Mouse (Mus musculus) midbrain, embryonic 12.5 days (tissue): ENCODE results near the gene Ifi206. TPM values are rescaled to one million over a fixed set of nuclear protein-coding genes. Genes with fewer than 3 reads are reported as not detected.

ENCODE experiments used
- ATAC-seq: fragments of 200-750 bp; cut with Nextera tagmentation; 2 replicates; pipeline ENCODE4 v1.8.0; 2017; ENCODE audit warnings: low read depth, moderate TSS enrichment, moderate library complexity; ENCODE audit not compliant: low FRiP score
- H3K27ac ChIP-seq: fragments of 300-500 bp; sonication (generic); replicated peaks from 2 replicates; pipeline ENCODE4 v1.5.1; 2016; ENCODE audit warnings: mild to moderate bottlenecking
- H3K27me3 ChIP-seq: fragments of 300-500 bp; sonication (generic); 2 replicates; pipeline ENCODE4 v1.6.1; 2016; ENCODE audit warnings: mild to moderate bottlenecking
- H3K36me3 ChIP-seq: fragments of 300-500 bp; sonication (generic); 2 replicates; pipeline ENCODE4 v1.6.1; 2016
- H3K4me1 ChIP-seq: fragments of 300-500 bp; sonication (generic); 2 replicates; pipeline ENCODE4 v1.6.1; 2016
- H3K4me2 ChIP-seq: fragments of 300-500 bp; sonication (generic); replicated peaks from 2 replicates; pipeline ENCODE4 v1.6.1; 2016; ENCODE audit warnings: mild to moderate bottlenecking, moderate library complexity
- H3K4me3 ChIP-seq: fragments of 300-500 bp; sonication (generic); 2 replicates; pipeline ENCODE4 v1.5.1; 2016; ENCODE audit warnings: mild to moderate bottlenecking
- H3K9ac ChIP-seq: fragments of 300-500 bp; sonication (generic); replicated peaks from 2 replicates; pipeline ENCODE4 v1.6.1; 2016; ENCODE audit warnings: mild to moderate bottlenecking, moderate library complexity
- H3K9me3 ChIP-seq: fragments of 300-500 bp; sonication (generic); 2 replicates; pipeline ENCODE4 v1.6.1; 2016; ENCODE audit warnings: mild to moderate bottlenecking
- WGBS: fragments of 180-500 bp; shearing (Covaris S2); methylation state at CpG from one replicate; pipeline ENCODE4 v1.1.7; 2016; 5-methylcytosine and 5-hydroxymethylcytosine counted together
- polyA plus RNA-seq: library from polyadenylated mRNA; unstranded; fragments of >200 nt; fragmentation: Nextera tagmentation; extraction: Ambion mirVana; gene quantifications from 2 replicates; pipeline ENCODE4 v1.2.1, GENCODE M21; 2016

Gene Ifi206
- polyA plus RNA-seq, 1 experiment from 2014 or later: not detected

GRCm38 (mm10) chr1:173443061-173443460 is 47.8 kb downstream of the Ifi206 start:
- Histone ChIP-seq H3K36me3 (no peaks in the 10 kb centered on the region), H3K4me2 (no peak overlapping the region), H3K27me3 (no peaks in the 10 kb centered on the region), H3K9me3 (no peaks in the 10 kb centered on the region), H3K9ac (no peak overlapping the region), H3K4me3 (no peak overlapping the region), H3K4me1 (no peaks in the 10 kb centered on the region), H3K27ac (no peak overlapping the region)
- 81% methylated on average over 1 of the region's 1 CpGs for WGBS
- no peak for ATAC-seq

GRCm38 (mm10) chr1:173441210-173441609 is 49.6 kb downstream of the Ifi206 start:
- no peak overlapping the region for H3K9ac ChIP-seq
- no peaks in the 10 kb centered on the region for H3K27me3 ChIP-seq
- ATAC-seq: no peak
- no peak overlapping the region for H3K4me2 ChIP-seq
- no peak overlapping the region for H3K27ac ChIP-seq
- H3K36me3 ChIP-seq: no peaks in the 10 kb centered on the region
- H3K9me3 ChIP-seq: no peaks in the 10 kb centered on the region
- H3K4me1 ChIP-seq: no peaks in the 10 kb centered on the region
- 79% methylated on average over 4 of the region's 4 CpGs for WGBS
- H3K4me3 ChIP-seq: no peak overlapping the region

GRCm38 (mm10) chr1:173440681-173441080 is 50.2 kb downstream of the Ifi206 start:
- Histone ChIP-seq H3K4me3 (no peak overlapping the region), H3K4me2 (no peak overlapping the region)

GRCm38 (mm10) chr1:173437161-173437953 is 53.5 kb downstream of the Ifi206 start:
- H3K9ac ChIP-seq: no peak overlapping the region
- no peak overlapping the region for H3K27ac ChIP-seq
- 83% methylated on average over 6 of the region's 6 CpGs for WGBS
- ATAC-seq: no peak
- H3K4me1 ChIP-seq: no peaks in the 10 kb centered on the region
- no peak overlapping the region for H3K4me3 ChIP-seq
- H3K36me3 ChIP-seq: no peaks in the 10 kb centered on the region
- no peaks in the 10 kb centered on the region for H3K9me3 ChIP-seq
- no peaks in the 10 kb centered on the region for H3K27me3 ChIP-seq
- H3K4me2 ChIP-seq: no peak overlapping the region

More at GRCm38 (mm10) chr1:173440681-173441080, 50.2 kb downstream of the Ifi206 start:
- Histone ChIP-seq H3K9me3 (no peaks in the 10 kb centered on the region), H3K27me3 (no peaks in the 10 kb centered on the region), H3K27ac (no peak overlapping the region), H3K9ac (no peak overlapping the region), H3K4me1 (no peaks in the 10 kb centered on the region), H3K36me3 (no peaks in the 10 kb centered on the region)
- no peak for ATAC-seq
- WGBS: 77% methylated on average over 1 of the region's 1 CpGs

- WGBS: 90% methylated on average over 2 of the region's 2 CpGs
- no peak for ATAC-seq
Measured at GRCm38 (mm10) chr1:173432411-173432810, 58.4 kb downstream of the Ifi206 start.

GRCm38 (mm10) chr1:173429995-173430699 is 60.7 kb downstream of the Ifi206 start:
- no peak overlapping the region for H3K4me3 ChIP-seq
- H3K4me2 ChIP-seq: no peak overlapping the region
- H3K9ac ChIP-seq: no peak overlapping the region
- H3K27ac ChIP-seq: no peak overlapping the region
- H3K9me3 ChIP-seq: no peaks in the 10 kb centered on the region
- no peaks in the 10 kb centered on the region for H3K27me3 ChIP-seq
- 0 out of 2 replicates have a peak, but pooled peaks cover 4% of the 10 kb centered on the region for H3K36me3 ChIP-seq
- no peak for ATAC-seq
- no peaks in the 10 kb centered on the region for H3K4me1 ChIP-seq
- WGBS: 91% methylated on average over 5 of the region's 5 CpGs

More at GRCm38 (mm10) chr1:173432411-173432810, 58.4 kb downstream of the Ifi206 start:
- H3K27ac ChIP-seq: no peak overlapping the region
- H3K9me3 ChIP-seq: no peaks in the 10 kb centered on the region
- H3K4me1 ChIP-seq: no peaks in the 10 kb centered on the region
- no peak overlapping the region for H3K4me3 ChIP-seq
- no peak overlapping the region for H3K4me2 ChIP-seq
- no peaks in the 10 kb centered on the region for H3K27me3 ChIP-seq
- no peak overlapping the region for H3K9ac ChIP-seq
- H3K36me3 ChIP-seq: 0 out of 2 replicates have a peak, but pooled peaks cover 4% of the 10 kb centered on the region

- H3K27me3 ChIP-seq: no peaks in the 10 kb centered on the region
- no peak overlapping the region for H3K4me3 ChIP-seq
- H3K36me3 ChIP-seq: 0 out of 2 replicates have a peak, but pooled peaks cover 4% of the 10 kb centered on the region
- 82% methylated on average over 8 of the region's 8 CpGs for WGBS
- ATAC-seq: no peak
- H3K9ac ChIP-seq: no peak overlapping the region
- H3K9me3 ChIP-seq: no peaks in the 10 kb centered on the region
- H3K27ac ChIP-seq: no peak overlapping the region
- H3K4me2 ChIP-seq: no peak overlapping the region
- H3K4me1 ChIP-seq: no peaks in the 10 kb centered on the region
Measured at GRCm38 (mm10) chr1:173427385-173427784, 63.5 kb downstream of the Ifi206 start.

- Histone ChIP-seq H3K4me1 (no peaks in the 10 kb centered on the region), H3K4me2 (no peak overlapping the region), H3K4me3 (no peak overlapping the region), H3K27ac (no peak overlapping the region), H3K36me3 (0 out of 2 replicates have a peak, but pooled peaks cover 4% of the 10 kb centered on the region), H3K9ac (no peak overlapping the region), H3K9me3 (no peaks in the 10 kb centered on the region), H3K27me3 (no peaks in the 10 kb centered on the region)
- WGBS: 88% methylated on average over 2 of the region's 2 CpGs
- no peak for ATAC-seq
Measured at GRCm38 (mm10) chr1:173426345-173426744, 64.5 kb downstream of the Ifi206 start.

GRCm38 (mm10) chr1:173420374-173420773 is 70.5 kb downstream of the Ifi206 start:
- H3K4me1 ChIP-seq: no peaks in the 10 kb centered on the region
- no peak overlapping the region for H3K4me3 ChIP-seq
- H3K27me3 ChIP-seq: no peaks in the 10 kb centered on the region
- H3K27ac ChIP-seq: no peak overlapping the region
- H3K4me2 ChIP-seq: no peak overlapping the region
- ATAC-seq: no peak
- H3K9ac ChIP-seq: no peak overlapping the region
- H3K36me3 ChIP-seq: 0 out of 2 replicates have a peak, but pooled peaks cover 3% of the 10 kb centered on the region
- no peaks in the 10 kb centered on the region for H3K9me3 ChIP-seq
- 90% methylated on average over 6 of the region's 6 CpGs for WGBS

GRCm38 (mm10) chr1:173418936-173419621 is 71.8 kb downstream of the Ifi206 start:
- Histone ChIP-seq H3K4me3 (no peak overlapping the region), H3K9me3 (no peaks in the 10 kb centered on the region), H3K36me3 (0 out of 2 replicates have a peak, but pooled peaks cover 3% of the 10 kb centered on the region), H3K27ac (no peak overlapping the region), H3K27me3 (no peaks in the 10 kb centered on the region), H3K9ac (no peak overlapping the region), H3K4me1 (no peaks in the 10 kb centered on the region), H3K4me2 (no peak overlapping the region)
- WGBS: 89% methylated on average over 1 of the region's 1 CpGs
- ATAC-seq: peak; percentile 19; the same call in 1 of the 2 replicates

GRCm38 (mm10) chr1:173418516-173418915 is 72.3 kb downstream of the Ifi206 start:
- Histone ChIP-seq H3K4me1 (no peaks in the 10 kb centered on the region), H3K27me3 (no peaks in the 10 kb centered on the region), H3K36me3 (0 out of 2 replicates have a peak, but pooled peaks cover 3% of the 10 kb centered on the region), H3K9me3 (no peaks in the 10 kb centered on the region), H3K4me2 (no peak overlapping the region), H3K4me3 (no peak overlapping the region), H3K9ac (no peak overlapping the region), H3K27ac (no peak overlapping the region)
- 85% methylated on average over 3 of the region's 3 CpGs for WGBS
- ATAC-seq: no peak
